Mouse (Mus musculus) brain, embryonic 14.5 days (tissue): ENCODE results near the gene Arhgap17. TPM values are rescaled to one million over a fixed set of nuclear protein-coding genes. Genes with fewer than 3 reads are reported as not detected.

Source experiments
- DNase-seq: peaks from one replicate; pipeline ENCODE4 v3.0.0-alpha.2; 2011; ENCODE audit warnings: low read depth
- CTCF ChIP-seq: fragments of 200-500 bp; IDR thresholded peaks from 2 replicates; pipeline ENCODE4 v1.5.1; 2012; ENCODE audit warnings: inconsistent platforms, mild to moderate bottlenecking, moderate library complexity, borderline replicate concordance; ENCODE audit not compliant: insufficient read depth, insufficient read length; ENCODE audit errors: extremely low read depth
- POLR2A ChIP-seq: fragments of 200-500 bp; IDR thresholded peaks from 2 replicates; pipeline ENCODE4 v1.6.1; 2012; ENCODE audit warnings: mild to moderate bottlenecking, inconsistent platforms, borderline replicate concordance; ENCODE audit not compliant: poor library complexity, insufficient read depth, insufficient read length, severe bottlenecking; ENCODE audit errors: extremely low read depth
- polyA plus RNA-seq: library from polyadenylated mRNA; depleted of rRNA; stranded (reverse); fragments of >200 nt; gene quantifications from 2 replicates; pipeline ENCODE4 v1.2.3, GENCODE M21; 2012; rRNA removed

Arhgap17 gene
- polyA plus RNA-seq, 1 experiment = 24.4 TPM

GRCm38 (mm10) chr7:123253396-123253795, 116.3 kb downstream of the Arhgap17 start:
- peak; percentile 61 for DNase-seq

DNA sequence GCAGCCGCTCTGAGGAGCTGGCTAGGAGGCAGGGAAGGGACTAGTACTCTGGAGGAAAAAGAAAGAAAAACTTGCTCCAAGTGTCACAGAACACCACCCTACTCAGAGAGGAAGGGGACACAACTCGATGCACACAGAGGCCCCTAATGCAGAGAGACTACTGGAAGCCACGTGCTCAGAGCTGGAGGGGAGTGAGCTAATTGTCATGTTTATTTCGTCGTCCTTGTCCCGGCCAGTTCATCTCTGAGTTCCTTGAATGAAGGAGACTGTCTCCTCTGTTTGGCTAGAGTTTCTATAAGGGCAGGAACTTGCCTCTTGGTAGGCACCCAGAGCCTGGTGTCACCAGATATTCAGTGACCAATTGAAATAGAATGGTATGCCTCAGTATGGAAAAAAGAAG, 118.4 kb downstream of the Arhgap17 start:
- DNase-seq = no peak
- no peak for TF ChIP-seq POLR2A
- TF ChIP-seq CTCF = no peak

More at GRCm38 (mm10) chr7:123253396-123253795, 116.3 kb downstream of the Arhgap17 start:
- TF ChIP-seq CTCF (no peak), POLR2A (no peak)

DNA sequence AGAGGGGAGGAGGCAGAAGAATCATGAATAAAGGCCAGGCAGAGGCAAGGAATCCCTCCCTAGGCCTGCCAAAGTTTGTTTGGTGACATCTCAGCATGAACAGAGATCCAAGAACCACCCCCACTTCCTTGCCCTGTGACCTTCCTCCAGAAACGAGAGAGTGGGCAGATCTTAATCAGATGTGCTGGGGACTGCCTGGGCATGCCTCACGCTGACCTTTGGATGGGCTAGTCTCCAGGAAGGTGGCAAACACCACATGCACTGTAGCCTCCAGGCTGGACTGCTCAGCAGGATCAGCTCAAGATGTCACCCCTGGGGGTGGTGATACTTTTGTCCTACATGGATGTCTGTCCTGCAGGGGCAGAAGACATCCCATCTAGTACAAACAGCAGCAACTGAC, 121.5 kb downstream of the Arhgap17 start:
- no peak for DNase-seq
- no peak for TF ChIP-seq POLR2A
- TF ChIP-seq CTCF = no peak

GRCm38 (mm10) chr7:123246504-123247084, 123.1 kb downstream of the Arhgap17 start:
- TF ChIP-seq POLR2A (no peak), CTCF (no peak)
- no peak for DNase-seq

- DNase-seq = no peak
- TF ChIP-seq CTCF (no peak), POLR2A (no peak)
Observed at GRCm38 (mm10) chr7:123244833-123245232, 124.9 kb downstream of the Arhgap17 start.

DNA sequence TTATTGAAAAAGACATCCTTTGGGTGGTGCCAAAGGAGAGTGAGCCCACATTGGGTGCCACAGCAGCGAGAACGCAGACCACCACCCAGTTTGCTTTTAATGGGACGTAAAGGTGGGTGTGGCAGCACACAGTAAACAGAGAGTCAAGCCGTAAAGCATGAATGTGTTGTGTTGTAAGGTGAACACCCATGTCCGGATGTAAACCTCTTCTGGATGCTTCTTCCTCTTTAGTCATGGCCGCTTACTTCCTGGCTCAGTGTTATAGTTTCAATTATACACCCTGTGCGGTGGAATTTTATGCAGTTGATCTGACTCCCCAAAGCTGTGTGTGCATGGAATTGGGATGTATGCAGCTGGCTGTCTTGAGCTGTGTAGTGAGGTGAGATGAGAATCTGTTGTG, 127.5 kb downstream of the Arhgap17 start:
- no peak for DNase-seq
- TF ChIP-seq POLR2A (no peak), CTCF (no peak)

DNA sequence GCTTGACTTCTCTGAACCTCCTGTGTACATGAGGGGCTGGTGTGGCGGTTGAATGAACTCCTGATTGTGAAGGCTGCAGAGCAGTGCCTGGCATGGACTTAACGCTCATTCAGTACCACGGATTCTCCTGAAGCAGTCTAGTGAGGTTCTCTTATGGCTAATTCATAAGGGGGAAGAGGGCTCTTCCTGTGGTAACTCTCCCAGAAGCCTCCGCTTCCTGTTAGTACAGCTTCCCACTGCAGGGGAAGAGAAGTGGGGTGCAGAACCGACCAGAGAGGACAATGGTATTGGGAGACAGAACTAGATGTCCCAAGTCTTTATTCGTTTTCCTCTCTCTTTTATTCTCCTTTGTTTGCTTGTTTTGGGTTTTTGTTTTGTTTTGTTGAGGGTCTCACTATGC, 129.7 kb downstream of the Arhgap17 start:
- no peak for DNase-seq
- TF ChIP-seq POLR2A = no peak
- TF ChIP-seq CTCF = no peak

DNA sequence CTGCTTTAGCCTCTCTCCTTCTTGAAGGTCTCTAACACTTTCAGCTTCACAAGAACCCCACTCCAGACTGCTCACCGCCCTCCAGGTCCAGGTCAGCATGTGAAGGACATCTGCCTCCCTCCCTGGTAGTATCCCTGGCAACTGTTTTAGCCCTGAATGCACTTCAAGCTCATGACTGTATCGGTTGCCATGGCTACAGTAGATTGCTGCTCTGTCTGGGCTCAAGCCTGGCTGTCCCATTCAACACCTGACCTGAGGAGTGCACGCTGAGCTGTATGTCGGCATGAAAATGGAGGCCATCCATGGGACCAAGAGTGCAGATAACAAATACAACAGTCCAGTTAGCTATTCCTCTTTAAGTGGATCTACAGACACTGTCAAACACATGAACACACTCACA, 131.1 kb downstream of the Arhgap17 start:
- TF ChIP-seq CTCF (no peak), POLR2A (no peak)
- DNase-seq = peak; percentile 76

- no peak for DNase-seq
- TF ChIP-seq CTCF (no peak), POLR2A (no peak)
Observed at GRCm38 (mm10) chr7:123235449-123235848, 134.3 kb downstream of the Arhgap17 start.

Other genes with a start within 250 kb of the Arhgap17 start
- gene Tnrc6a, start 246.0 kb downstream of the Arhgap17 start, polyA plus RNA-seq = 78.8 and 88.9 TPM in 2 replicates
- gene Slc5a11, start 155.1 kb downstream of the Arhgap17 start, polyA plus RNA-seq = 0.15 and 0.22 TPM in 2 replicates
- gene Lcmt1, start 131 bp downstream of the Arhgap17 start, polyA plus RNA-seq = 68.8 and 70.6 TPM in 2 replicates
- gene Aqp8, start 92.4 kb upstream of the Arhgap17 start, polyA plus RNA-seq = not detected in 2 replicates
- 26.2 and 29.3 TPM in 2 replicates for gene Zkscan2, start 130.5 kb upstream of the Arhgap17 start, polyA plus RNA-seq